Mouse (Mus musculus): ENCODE measurements around the gene Vps8.

DNA sequence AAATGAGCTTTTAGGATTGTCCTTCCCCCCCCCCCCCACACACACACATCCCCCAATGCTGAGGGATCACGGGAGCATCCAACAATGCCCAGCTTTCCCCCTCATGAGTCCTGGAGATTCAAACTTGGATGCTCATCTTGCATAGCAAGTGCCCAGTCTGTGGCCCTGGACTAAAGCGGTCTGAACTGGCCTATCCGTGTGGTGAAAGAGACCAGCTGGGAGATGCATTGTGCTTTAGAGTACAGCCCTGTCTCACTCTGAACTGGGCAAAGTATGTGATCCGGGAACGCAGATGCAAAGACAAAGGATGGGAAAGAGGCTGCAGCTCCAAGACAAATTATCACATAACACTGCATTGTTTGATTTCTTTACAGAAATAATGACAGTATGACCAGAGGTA is 231.5 kb downstream of the Vps8 start:
- no peak for TF ChIP-seq POLR2A (IDR thresholded peaks at IDR 0.05; ENCODE audit: insufficient read length, low read depth)
- no peak for TF ChIP-seq MAX (IDR thresholded peaks at IDR 0.05; ENCODE audit: low read depth)
- no peak for TF ChIP-seq POLR2AphosphoS2 (IDR thresholded peaks at IDR 0.05; ENCODE audit: insufficient read length, low read depth)
- no peak for TF ChIP-seq E2F4 (IDR thresholded peaks at IDR 0.05; ENCODE audit: insufficient read depth)
- TF ChIP-seq USF1 (IDR thresholded peaks at IDR 0.05; ENCODE audit: low read depth), result no peak
- no peak for TF ChIP-seq CEBPB (IDR thresholded peaks at IDR 0.05; ENCODE audit: insufficient read depth, poor library complexity, severe bottlenecking)
- no peak for TF ChIP-seq TCF12 (IDR thresholded peaks at IDR 0.05; ENCODE audit: insufficient read depth, poor library complexity, severe bottlenecking)
- no peak for TF ChIP-seq MYOD1 (IDR thresholded peaks at IDR 0.05; ENCODE audit: control insufficient read depth in 1 of 3, insufficient read length in 2 of 3, low read depth in 2 of 3)
